Mouse (Mus musculus): ENCODE measurements at regions not wholly inside any gene's neighbourhood (a gene's known extent, or its start where the extent isn't known, plus 50 kb on each side); places are given as distances from the start of the nearest gene placed in this dataset.
"Not testable (repeated sequence)": the region's sequence is repeated elsewhere in the genome, so short reads cannot be mapped to it uniquely, and the experiment has no call there.

DNA sequence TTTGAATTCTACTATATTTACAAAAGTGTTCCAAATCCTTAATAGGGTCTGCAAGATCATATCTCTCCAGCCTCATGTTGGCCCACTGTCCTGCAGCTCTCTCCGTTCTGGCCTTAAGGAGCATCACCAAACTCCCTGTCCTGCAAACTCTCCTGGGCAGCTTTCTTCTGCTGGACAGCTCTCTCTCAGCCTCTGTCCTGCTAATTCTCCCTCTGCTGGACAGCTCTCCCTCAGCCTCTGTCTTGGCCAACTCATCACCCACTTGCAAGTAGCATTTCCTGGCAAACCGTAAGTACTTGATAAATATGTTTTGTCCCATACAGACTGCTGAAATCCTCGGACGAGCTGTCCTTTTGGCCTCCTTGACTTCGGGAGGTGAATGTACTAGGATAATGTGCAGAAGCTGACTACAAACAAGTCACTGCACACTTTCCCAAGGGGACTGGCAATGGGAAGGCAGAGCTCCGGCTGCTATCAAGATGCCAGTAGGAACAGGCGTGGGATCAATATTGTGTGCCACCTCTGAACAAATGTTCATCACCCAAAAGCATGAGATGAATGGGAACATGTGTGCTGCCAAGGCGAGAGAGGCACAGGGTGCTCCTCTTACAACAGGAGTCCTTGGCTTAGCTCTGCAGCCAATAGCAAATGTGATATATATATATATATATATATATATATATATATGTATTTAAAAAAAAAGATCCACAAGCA is 108.1 kb upstream of the Gcfc2 start:
- no peak for DNase-seq (ENCODE audit: low spot score in 2 of 2)

DNA sequence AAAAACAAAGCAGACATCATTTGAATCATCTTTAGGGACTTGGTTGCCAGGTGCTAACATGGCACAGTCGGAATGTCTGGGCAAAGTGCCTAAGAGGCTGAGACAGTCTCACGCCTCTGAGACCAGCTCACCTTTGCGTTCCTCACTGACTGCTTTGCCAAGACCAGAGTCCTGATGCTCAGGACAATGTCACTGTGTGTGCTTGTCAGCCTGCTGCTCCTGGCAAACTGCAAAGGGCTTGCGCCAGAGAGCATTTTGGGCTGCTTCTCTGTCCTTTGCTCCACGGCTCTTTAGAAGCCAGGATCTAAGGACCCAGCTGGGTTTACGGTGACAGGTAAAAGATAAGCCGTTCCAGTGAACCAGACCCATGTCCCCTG is 107.5 kb upstream of the Gcfc2 start:
- DNase-seq (ENCODE audit: low spot score in 2 of 2): no peak

GRCm38 (mm10) chr6:81817050-81817827 is 106.2 kb upstream of the Gcfc2 start:
- DNase-seq (ENCODE audit: low spot score in 2 of 2): peak in 1 of 2 experiments; percentile 37

GRCm38 (mm10) chr6:81818573-81818972 is 104.9 kb upstream of the Gcfc2 start:
- no peak for DNase-seq (ENCODE audit: low spot score in 2 of 2)

- DNase-seq (ENCODE audit: low spot score in 2 of 2): no peak
These were observed 103.4 kb upstream of the Gcfc2 start for GRCm38 (mm10) chr6:81820078-81820477.

DNA sequence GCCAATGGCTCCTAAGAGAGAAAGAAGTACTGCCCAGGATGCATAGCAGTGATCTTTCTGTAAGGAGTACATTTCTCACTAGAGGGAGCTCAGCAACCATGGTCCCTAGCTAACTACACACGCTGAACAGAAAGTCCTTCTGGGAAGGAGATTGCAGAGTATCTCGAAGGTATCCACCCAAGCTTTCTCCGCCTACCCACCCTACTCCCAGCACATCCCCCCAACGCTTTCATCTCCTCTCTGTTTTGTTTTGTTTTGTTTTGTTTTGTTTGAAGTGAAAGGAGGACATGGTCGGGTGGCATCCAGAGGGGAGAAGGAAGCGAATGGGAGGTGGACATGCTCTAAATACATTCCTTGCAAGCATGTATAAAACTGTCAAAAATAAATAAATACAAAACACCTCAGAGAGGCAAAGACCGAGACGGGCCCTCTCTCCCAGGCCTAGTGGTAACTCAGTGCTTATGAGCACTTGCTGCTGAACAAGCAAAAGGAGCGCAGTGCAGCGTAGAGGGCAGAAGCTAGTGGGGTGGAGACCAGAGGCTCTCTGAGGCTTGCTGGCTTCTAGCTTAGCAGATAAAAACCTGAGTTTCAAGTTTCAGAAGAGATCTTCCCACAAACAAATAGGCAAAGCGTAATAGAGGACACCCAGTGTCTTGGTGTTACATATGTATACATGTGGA is 83.9 kb upstream of the Gcfc2 start:
- no peak for DNase-seq (ENCODE audit: low spot score in 2 of 2)

DNA sequence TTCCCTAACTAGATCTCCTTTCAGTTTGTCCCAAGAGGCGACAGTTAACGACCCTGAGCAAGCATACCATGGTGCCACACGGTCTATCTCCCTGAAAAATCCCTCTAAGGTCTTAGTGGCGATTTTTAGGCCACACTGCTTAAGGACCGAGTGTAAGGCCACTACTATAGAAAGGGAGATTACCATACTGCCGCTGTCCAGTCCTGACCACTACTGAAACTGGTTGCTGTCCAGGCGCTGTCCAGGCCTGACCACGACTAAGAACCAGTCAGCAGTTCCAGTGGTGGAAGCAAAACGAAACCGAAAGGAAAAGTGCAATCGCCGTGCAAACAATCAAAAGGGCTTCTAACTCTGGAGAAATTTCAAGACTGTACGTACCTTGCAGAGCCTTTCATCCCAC is 55.3 kb upstream of the Gcfc2 start:
- DNase-seq (ENCODE audit: low spot score in 2 of 2): not testable (repeated sequence)

Measured in adrenal gland, adult 18-20 months (tissue).